Mouse (Mus musculus) hindbrain, embryonic 13.5 days (tissue): Measurements from ENCODE around the gene Id3. TPM values are rescaled to one million over a fixed set of nuclear protein-coding genes. Genes with fewer than 3 reads are reported as not detected.

Experiments
- ATAC-seq: fragments of 200-750 bp; cut with Nextera tagmentation; 2 replicates; pipeline ENCODE4 v1.8.0; 2017; ENCODE audit warnings: moderate TSS enrichment; ENCODE audit not compliant: low FRiP score
- H3K27ac ChIP-seq: fragments of 300-500 bp; sonication (generic); 2 replicates; pipeline ENCODE4 v1.5.1; 2015; ENCODE audit warnings: inconsistent platforms, mild to moderate bottlenecking, moderate library complexity
- H3K27me3 ChIP-seq: fragments of 300-500 bp; sonication (generic); 2 replicates; pipeline ENCODE4 v1.6.1; 2015; ENCODE audit warnings: mild to moderate bottlenecking, inconsistent platforms
- H3K36me3 ChIP-seq: fragments of 300-500 bp; sonication (generic); 2 replicates; pipeline ENCODE4 v1.6.1; 2015; ENCODE audit warnings: mild to moderate bottlenecking, inconsistent platforms
- H3K4me1 ChIP-seq: fragments of 300-500 bp; sonication (generic); replicated peaks from 2 replicates; pipeline ENCODE4 v1.6.1; 2015; ENCODE audit warnings: inconsistent platforms
- H3K4me2 ChIP-seq: fragments of 300-500 bp; sonication (generic); 2 replicates; pipeline ENCODE4 v1.6.1; 2015; ENCODE audit warnings: inconsistent platforms, mild to moderate bottlenecking, moderate library complexity
- H3K4me3 ChIP-seq: fragments of 300-500 bp; sonication (generic); 2 replicates; pipeline ENCODE4 v1.5.1; 2015; ENCODE audit warnings: mild to moderate bottlenecking, inconsistent platforms
- H3K9ac ChIP-seq: fragments of 300-500 bp; sonication (generic); 2 replicates; pipeline ENCODE4 v1.6.1; 2015; ENCODE audit warnings: mild to moderate bottlenecking, inconsistent platforms
- H3K9me3 ChIP-seq: fragments of 300-500 bp; sonication (generic); 2 replicates; pipeline ENCODE4 v1.6.1; 2016; ENCODE audit warnings: inconsistent platforms
- WGBS: fragments of 180-500 bp; shearing (Covaris S2); methylation state at CpG from one replicate; pipeline ENCODE4 v1.1.7; 2015; 5-methylcytosine and 5-hydroxymethylcytosine counted together
- polyA plus RNA-seq: library from polyadenylated mRNA; unstranded; fragments of >200 nt; fragmentation: Nextera tagmentation; extraction: Ambion mirVana; gene quantifications from 2 replicates; pipeline ENCODE4 v1.2.1, GENCODE M21; 2015

Id3 gene
- polyA plus RNA-seq, 1 experiment from 2014 or later = 269 TPM

DNA sequence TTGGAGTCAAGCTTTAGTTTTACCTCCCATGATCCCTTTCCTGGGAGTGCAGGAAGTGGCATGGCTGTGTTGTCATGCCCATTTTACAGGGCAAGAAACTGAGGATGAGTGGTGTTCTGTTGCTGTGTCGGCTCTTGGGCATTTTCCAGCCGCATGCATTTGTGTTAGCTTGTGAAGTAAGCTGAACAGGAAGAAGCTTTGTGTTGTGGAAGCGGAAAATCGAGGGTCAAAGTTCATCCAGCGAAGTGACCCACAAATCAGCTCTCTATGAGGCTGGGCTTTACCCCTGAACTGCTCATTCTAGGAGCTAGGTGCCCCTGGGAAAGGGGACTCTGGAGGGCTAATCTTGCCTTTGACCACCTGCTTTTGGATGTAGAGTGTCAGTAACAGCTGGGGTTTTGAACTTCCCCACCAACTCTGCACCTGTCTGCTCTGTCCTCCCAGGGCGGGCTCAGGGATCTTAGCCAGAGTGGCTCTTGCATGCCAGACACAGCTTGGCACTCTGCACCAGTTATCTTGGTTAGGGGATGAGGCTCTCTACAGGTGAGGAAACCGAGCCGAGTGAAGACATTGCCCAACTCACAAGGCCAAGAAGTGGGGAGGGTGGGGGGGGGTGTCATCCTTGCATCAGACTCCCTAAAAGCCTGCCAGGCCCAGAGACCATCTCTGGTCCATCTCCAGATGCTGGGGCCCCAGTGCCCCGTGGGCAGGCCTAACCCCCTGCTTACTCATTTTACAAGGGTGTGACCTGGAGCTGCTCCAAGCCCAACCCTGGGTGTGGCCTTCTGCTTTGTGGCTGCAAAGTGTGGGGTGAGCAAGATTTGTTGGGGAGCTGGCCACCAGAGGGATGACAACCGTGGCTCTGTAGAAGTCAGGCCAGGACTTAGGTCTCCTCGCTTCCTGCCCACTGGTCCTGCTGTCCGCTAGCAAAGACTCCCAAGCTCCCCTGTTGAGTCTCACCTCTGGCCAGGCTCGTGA lies 31.2 kb downstream of the Id3 start:
- WGBS = 63% methylated on average over 13 of the region's 13 CpGs
- no peak overlapping the region for H3K4me3 ChIP-seq
- peaks cover 13% of the 10 kb centered on the region for H3K27me3 ChIP-seq

DNA sequence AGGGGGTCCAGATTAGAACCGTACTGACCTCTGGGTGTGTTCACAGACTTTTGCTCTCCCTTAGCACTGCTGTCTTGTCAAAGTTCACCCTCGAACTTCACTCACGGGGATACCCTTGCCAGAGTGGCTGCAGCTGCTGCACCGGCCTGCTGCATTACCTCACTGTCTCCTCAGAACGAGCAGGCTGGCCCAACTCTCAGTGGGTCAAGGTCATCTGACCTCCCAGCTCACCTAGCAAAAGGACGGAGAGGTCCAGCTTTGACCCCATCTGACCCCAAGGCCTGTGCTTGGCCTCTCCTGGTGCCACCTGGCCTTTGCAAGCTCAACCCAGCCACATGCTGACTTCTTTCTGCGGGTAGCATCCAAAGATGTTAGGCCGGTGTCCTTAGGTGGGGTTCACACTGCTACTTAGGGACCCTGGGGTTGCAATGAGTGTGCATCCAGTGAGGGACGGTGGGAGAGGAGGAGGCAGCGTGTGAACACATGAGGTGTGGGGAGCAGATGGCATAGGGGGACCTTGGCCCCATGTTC lies 32.8 kb downstream of the Id3 start:
- H3K4me3 ChIP-seq = no peak overlapping the region
- H3K9ac ChIP-seq = peak overlapping the region; percentile 53; the same call in 1 of the 2 replicates
- no peak for ATAC-seq
- peaks cover 69% of the 10 kb centered on the region for H3K4me1 ChIP-seq
- H3K4me2 ChIP-seq = no peak overlapping the region
- no peaks in the 10 kb centered on the region for H3K36me3 ChIP-seq
- H3K9me3 ChIP-seq = no peaks in the 10 kb centered on the region
- WGBS = 73% methylated on average over 10 of the region's 10 CpGs
- no peak overlapping the region for H3K27ac ChIP-seq
- H3K27me3 ChIP-seq = peaks cover 13% of the 10 kb centered on the region

More for the DNA sequence above, 31.2 kb downstream of the Id3 start:
- H3K9me3 ChIP-seq = no peaks in the 10 kb centered on the region
- no peaks in the 10 kb centered on the region for H3K36me3 ChIP-seq
- ATAC-seq = no peak
- no peak overlapping the region for H3K27ac ChIP-seq
- H3K9ac ChIP-seq = no peak overlapping the region
- H3K4me1 ChIP-seq = peaks cover 54% of the 10 kb centered on the region
- H3K4me2 ChIP-seq = peak overlapping the region; percentile 100; the same call in 1 of the 2 replicates

DNA sequence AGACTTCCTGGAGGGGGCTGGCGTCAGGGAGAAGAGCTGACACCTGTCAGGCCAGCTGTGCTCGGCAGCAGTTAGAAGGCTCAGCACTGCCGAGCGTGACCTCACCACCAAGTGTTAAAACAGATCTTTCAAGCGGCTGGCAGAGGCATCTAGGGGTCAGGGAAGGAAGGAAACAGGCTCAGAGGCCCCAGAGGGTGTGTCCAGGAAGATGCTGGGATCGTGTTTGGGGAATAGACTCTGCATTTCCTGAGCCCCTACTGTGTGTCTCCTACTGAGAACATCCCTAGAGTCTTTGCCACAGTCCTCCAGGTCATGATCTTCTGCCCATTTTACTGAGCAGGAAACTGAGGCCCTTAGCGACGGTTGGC lies 33.9 kb downstream of the Id3 start:
- Histone ChIP-seq H3K27ac (peak overlapping the region; percentile 62), H3K27me3 (peaks cover 13% of the 10 kb centered on the region), H3K36me3 (no peaks in the 10 kb centered on the region), H3K9ac (no peak overlapping the region), H3K4me3 (no peak overlapping the region), H3K9me3 (no peaks in the 10 kb centered on the region), H3K4me1 (peaks cover 63% of the 10 kb centered on the region), H3K4me2 (no peak overlapping the region)
- no peak for ATAC-seq
- WGBS = 39% methylated on average over 8 of the region's 8 CpGs

DNA sequence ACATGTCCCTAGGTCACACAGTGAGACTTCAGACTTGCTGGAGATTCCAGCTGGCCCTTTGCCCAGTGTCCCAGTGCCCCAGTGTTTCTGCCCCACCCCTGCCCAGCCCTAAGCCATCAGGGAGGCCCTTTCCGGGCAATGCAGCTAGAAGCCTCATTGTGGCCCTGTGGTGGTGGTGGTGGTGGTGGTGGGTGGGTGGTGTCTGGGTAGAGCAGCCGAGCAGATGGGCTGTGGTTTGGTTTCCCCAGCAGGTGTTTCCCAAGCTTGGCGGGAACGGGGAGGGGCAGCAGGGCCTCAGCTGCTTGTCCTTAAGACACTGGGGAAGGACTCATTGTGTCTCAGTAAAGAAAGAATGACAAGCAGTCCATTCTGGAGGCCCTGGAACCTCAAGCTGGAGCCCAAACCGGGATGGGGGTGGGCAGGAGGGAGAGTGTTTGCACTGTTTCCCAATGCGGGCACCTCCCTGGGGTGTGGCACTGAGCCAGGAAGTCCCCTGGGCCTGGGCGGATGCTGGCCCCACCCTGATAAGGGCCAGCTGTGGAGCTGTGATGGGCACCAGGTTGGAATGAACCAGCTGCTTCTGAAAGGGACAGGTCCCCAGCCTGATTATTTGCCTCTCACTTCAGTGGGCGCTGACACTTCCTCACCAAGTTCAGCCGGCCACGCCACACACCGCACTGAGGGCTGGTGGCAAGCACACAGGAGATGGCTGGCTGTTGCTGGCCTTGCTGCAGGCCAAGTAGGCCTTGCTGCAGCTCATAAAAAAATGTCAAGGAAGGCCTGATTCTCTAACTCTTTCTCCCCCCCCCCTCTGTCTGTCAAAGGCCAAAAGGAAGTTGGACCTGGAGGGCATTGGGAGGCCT lies 34.5 kb downstream of the Id3 start:
- peaks cover 12% of the 10 kb centered on the region for H3K27me3 ChIP-seq
- H3K9me3 ChIP-seq = no peaks in the 10 kb centered on the region
- ATAC-seq = no peak
- no peaks in the 10 kb centered on the region for H3K36me3 ChIP-seq
- peak overlapping the region; percentile 62 for H3K27ac ChIP-seq
- H3K9ac ChIP-seq = peak overlapping the region; percentile 11
- no peak overlapping the region for H3K4me2 ChIP-seq
- H3K4me3 ChIP-seq = no peak overlapping the region
- H3K4me1 ChIP-seq = peaks cover 57% of the 10 kb centered on the region
- WGBS = 38% methylated on average over 11 of the region's 11 CpGs

DNA sequence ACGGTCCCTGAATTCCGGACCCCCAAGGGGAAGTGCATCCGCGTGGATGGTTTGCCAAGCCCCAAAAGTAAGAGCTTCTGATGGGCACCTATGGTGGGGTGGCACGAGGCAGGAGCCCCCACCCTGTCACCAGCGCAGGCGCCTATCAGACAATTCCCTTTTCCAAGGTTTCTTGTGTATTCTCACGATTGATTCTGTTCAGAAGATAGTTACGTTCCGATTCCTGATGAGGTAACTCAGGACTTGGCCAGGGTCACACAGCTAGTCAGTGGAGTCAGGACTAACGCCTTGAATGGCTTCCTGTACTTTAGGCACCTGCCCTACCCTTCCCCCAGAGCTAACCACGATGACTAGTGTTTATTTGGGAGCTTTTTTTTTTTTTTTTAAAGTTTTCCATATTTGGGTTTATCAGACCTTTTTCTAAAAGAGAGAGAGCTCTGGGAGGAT lies 35.2 kb downstream of the Id3 start:
- Histone ChIP-seq H3K9me3 (no peaks in the 10 kb centered on the region), H3K36me3 (no peaks in the 10 kb centered on the region), H3K4me2 (no peak overlapping the region), H3K27ac (peak overlapping the region; percentile 62; the same call in 1 of the 2 replicates), H3K27me3 (peaks cover 6% of the 10 kb centered on the region), H3K4me1 (peaks cover 51% of the 10 kb centered on the region), H3K9ac (no peak overlapping the region), H3K4me3 (no peak overlapping the region)
- WGBS = 87% methylated on average over 12 of the region's 12 CpGs
- ATAC-seq = no peak

DNA sequence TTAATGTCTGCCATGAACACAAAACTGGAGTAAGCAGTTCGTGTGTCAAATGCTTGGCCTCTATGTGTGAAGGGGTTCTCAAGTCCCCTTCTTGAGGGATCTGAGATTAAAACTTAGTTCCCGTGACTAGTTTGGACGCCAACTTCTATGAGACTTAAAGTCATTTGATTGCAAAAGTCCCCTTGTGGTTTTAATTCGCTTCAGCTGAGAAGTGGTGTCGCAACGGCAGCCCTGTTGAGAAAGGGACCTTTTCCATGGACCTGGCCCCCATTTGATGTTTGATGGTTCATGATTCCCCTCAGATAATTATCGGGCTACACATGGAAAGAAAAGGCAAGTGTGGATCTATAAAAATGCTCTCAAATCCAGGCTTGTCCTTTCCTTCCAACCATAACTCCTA lies 36.2 kb downstream of the Id3 start:
- Histone ChIP-seq H3K4me3 (no peak overlapping the region), H3K36me3 (no peaks in the 10 kb centered on the region), H3K27ac (no peak overlapping the region), H3K4me2 (peak overlapping the region; percentile 57), H3K27me3 (no peaks in the 10 kb centered on the region), H3K4me1 (peaks cover 42% of the 10 kb centered on the region), H3K9ac (no peak overlapping the region), H3K9me3 (no peaks in the 10 kb centered on the region)
- ATAC-seq = no peak
- WGBS = 89% methylated on average over 7 of the region's 7 CpGs

DNA sequence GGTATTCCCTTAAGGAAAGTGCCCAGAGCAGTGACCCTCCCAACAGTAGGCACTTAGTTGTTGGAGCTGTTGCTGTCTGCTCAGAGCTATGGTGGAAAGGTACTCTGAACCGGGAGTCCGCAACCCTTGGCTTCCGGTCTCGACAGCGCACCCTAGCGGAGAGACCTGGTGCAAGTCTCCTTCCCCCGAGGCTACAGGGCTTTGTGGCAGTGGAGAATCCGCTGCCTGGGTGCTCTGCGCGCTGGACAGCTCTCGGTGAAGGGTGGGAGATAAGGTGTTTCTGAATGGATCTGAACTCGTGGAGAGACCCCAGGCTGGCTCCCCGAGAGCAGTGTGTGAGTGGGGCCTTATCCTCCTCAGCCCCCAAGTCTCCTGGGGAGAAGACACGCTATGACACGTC lies 36.7 kb downstream of the Id3 start:
- H3K9me3 ChIP-seq = no peaks in the 10 kb centered on the region
- H3K4me2 ChIP-seq = peak overlapping the region; percentile 57
- no peaks in the 10 kb centered on the region for H3K36me3 ChIP-seq
- 3% methylated on average over 15 of the region's 15 CpGs for WGBS
- peak overlapping the region; percentile 62; the same call in 1 of the 2 replicates for H3K9ac ChIP-seq
- ATAC-seq = peak; percentile 26; the same call in 1 of the 2 replicates
- H3K27ac ChIP-seq = no peak overlapping the region
- peak overlapping the region; percentile 34 for H3K4me3 ChIP-seq
- H3K4me1 ChIP-seq = peaks cover 41% of the 10 kb centered on the region
- H3K27me3 ChIP-seq = no peaks in the 10 kb centered on the region

DNA sequence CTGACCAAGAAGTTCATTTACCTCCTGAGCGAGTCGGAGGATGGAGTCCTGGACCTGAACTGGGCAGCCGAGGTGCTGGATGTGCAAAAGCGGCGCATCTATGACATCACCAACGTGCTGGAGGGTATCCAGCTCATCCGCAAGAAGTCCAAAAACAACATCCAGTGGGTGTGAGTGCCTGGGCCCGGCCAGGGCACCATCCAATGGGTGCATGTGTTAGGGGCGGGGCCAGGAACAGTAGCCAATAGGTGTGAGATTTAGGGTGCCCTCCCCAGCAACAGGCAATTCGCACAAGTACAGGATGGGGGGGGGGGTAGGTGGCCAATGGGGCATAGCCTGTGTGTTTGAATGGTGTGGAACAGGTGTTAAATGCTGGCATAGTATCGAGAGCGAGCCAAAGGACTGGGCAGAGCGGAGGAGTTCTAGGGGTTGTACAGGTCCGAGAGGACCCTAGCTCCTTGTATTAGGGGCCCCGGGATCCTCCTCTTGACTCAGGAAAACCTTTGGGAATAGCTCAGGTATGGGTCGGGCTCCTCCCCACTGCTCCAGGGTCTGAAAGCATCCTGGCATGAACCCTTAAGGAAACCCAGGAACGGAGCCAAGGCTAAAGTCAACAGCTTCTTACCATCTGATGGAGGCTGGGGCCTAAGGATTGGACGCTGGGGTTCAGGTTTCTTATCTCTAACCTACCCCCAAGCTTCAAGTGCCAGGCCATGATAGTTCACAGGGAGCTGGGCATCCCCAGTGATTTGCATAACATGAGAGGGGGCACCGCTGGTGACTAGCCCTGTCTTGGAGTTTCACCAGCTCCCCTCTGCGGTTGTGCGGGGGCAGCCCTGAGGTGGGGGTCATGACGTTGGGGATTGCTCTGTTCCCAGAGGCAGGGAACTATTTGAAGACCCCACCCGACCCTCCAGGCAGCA lies 37.4 kb downstream of the Id3 start:
- no peaks in the 10 kb centered on the region for H3K27me3 ChIP-seq
- peak; percentile 83 for ATAC-seq
- H3K4me2 ChIP-seq = peak overlapping the region; percentile 57
- no peaks in the 10 kb centered on the region for H3K36me3 ChIP-seq
- H3K9ac ChIP-seq = peak overlapping the region; percentile 62; the same call in 1 of the 2 replicates
- H3K9me3 ChIP-seq = no peaks in the 10 kb centered on the region
- 19% methylated on average over 23 of the region's 23 CpGs for WGBS
- no peak overlapping the region for H3K27ac ChIP-seq
- H3K4me1 ChIP-seq = peaks cover 40% of the 10 kb centered on the region
- H3K4me3 ChIP-seq = peak overlapping the region; percentile 34

DNA sequence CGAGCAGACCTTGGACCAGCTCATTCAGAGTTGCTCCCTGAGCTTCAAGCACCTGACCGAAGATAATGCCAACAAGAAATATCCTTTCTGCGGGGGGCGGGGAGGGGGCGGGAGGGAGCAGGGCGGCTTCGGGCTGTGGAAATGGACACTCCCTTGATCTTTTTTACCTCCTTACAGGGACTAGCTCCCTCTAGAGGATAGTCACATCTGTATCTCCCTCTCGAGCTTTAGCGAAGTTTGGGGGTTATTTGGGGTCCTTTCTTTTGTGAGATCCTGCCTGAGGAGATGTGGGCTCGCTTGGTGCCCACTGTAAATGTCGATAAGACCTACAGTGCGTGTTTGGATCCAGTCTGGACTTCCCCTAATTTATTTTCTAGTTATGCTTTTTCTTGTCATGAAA lies 38.1 kb downstream of the Id3 start:
- 0 out of 2 replicates have a peak overlapping the region, but pooled peaks have one; percentile 34 for H3K4me3 ChIP-seq
- H3K27ac ChIP-seq = no peak overlapping the region
- H3K9ac ChIP-seq = no peak overlapping the region
- H3K36me3 ChIP-seq = peaks cover 2% of the 10 kb centered on the region; the same call in 1 of the 2 replicates
- peaks cover 33% of the 10 kb centered on the region for H3K4me1 ChIP-seq
- WGBS = 27% methylated on average over 12 of the region's 12 CpGs
- H3K9me3 ChIP-seq = no peaks in the 10 kb centered on the region
- H3K4me2 ChIP-seq = peak overlapping the region; percentile 57
- ATAC-seq = no peak
- H3K27me3 ChIP-seq = no peaks in the 10 kb centered on the region

DNA sequence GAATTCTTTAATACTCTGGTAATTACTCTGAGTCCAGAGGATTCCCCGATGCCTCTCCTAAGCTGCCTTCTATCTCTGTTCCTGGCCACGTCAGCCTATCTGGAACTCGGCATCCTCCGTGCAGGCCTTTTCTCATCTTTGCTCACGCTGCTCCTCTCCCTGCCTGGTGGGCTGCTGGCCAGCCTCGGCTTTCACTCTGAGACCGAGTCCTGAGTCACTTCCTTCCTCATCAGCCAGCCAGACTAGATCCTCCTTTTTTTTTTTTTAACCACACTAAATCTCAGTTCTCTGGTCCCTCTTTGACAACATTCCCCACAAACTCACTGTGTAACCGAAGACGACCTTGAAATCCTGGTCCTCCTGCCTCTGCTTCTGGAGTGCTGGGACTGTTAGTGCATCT lies 42.1 kb downstream of the Id3 start:
- H3K9me3 ChIP-seq = no peaks in the 10 kb centered on the region
- peaks cover 9% of the 10 kb centered on the region for H3K4me1 ChIP-seq
- no peaks in the 10 kb centered on the region for H3K27me3 ChIP-seq
- no peak for ATAC-seq
- peaks cover 4% of the 10 kb centered on the region; the same call in 1 of the 2 replicates for H3K36me3 ChIP-seq
- H3K4me3 ChIP-seq = no peak overlapping the region
- H3K27ac ChIP-seq = no peak overlapping the region
- no peak overlapping the region for H3K4me2 ChIP-seq
- H3K9ac ChIP-seq = no peak overlapping the region
- WGBS = 83% methylated on average over 9 of the region's 9 CpGs

DNA sequence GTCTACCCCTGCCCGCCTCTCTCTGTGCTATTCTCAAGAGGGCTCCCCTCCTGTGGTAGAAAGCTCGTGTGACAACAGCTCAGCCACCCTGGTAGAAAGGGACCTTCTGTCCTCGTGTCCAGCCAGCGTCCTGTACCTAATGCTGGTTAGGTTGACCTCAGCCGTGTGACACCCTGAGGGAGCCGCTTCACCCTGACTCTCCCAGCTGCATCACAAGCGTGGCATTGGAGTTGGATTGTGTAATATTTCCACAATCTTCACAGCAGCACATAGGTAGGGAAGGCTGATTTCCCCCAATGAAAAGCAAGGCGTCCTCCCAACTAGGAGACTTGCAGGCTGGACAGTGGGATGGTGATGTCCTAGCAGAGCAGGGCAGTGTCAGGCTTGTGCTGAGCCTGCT lies 43.0 kb downstream of the Id3 start:
- H3K36me3 ChIP-seq = peaks cover 4% of the 10 kb centered on the region; the same call in 1 of the 2 replicates
- no peaks in the 10 kb centered on the region for H3K4me1 ChIP-seq
- H3K4me3 ChIP-seq = no peak overlapping the region

More for the DNA sequence above, 43.0 kb downstream of the Id3 start:
- H3K9ac ChIP-seq = no peak overlapping the region
- no peak overlapping the region for H3K4me2 ChIP-seq
- no peaks in the 10 kb centered on the region for H3K9me3 ChIP-seq
- no peaks in the 10 kb centered on the region for H3K27me3 ChIP-seq
- ATAC-seq = no peak
- 80% methylated on average over 8 of the region's 8 CpGs for WGBS
- H3K27ac ChIP-seq = no peak overlapping the region
